Mouse (Mus musculus) frontal cortex, postnatal 14 days (tissue): ENCODE data around the gene Gpr156.

ENCODE experiments used
- DNase-seq, 2 experiments: peaks; one replicate each; pipeline ENCODE4 v3.0.0; 2022; ENCODE audit warnings: low spot score in 2 of 2

Gpr156 gene

GRCm38 (mm10) chr16:37916138-37916817 lies at the start of gene Gpr156:
Gpr156 (plus strand) TSS chr16:37916496.
- peak in 1 of 2 experiments; percentile 36 for DNase-seq

GRCm38 (mm10) chr16:37867791-37868505 lies 48.3 kb upstream of the Gpr156 start, which contains the start of gene Lrrc58:
Lrrc58 (plus strand) TSS chr16:37868389.
- peak; percentile 69 to 80 for DNase-seq

DNA sequence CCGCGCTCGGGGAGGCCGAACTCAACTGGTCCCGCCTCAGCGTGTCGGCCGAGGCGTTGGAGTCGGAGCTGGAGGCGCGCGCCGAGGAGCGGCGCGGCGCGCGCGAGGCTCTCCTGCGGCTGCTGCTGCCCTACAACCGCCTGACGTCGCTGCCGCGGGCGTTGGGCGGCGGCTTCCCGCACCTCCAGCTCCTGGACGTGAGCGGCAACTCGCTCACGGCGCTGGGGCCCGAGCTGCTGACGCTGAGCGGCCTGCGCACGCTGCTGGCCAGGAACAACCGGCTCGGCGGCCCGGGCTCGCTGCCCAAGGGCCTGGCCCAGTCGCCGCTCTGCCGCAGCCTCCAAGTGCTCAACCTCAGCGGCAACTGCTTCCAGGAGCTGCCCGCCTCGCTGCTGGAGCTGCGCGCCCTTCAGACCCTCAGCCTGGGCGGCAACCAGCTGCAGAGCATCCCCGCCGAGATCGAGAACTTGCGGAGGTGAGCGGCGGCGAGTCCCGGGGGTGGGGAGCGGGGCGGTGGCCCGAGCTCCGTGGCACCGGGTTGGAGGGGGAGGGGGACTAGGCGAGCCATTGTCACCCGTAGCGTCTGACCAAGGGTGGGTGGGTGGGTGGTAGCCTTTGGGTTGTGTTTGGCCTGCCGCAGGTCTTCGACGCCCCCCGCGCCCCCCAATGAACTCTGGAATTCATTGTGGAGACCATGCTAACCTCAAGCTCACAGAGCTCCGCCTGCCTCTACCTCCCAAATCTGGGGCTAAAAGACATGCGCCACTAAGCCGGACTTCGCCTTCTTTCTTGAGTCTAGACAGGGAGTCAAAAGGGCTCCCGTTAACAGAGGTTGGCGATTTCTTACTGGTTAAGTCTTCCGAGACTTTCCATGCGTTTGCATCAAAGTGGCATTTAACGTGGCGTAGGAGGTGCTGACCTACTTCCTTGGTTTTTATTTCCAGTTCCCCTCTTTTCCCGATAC lies 47.5 kb upstream of the Gpr156 start:
- peak in 1 of 2 experiments; percentile 22 for DNase-seq

GRCm38 (mm10) chr16:37869470-37870231 lies 46.6 kb upstream of the Gpr156 start:
- no peak for DNase-seq

DNA sequence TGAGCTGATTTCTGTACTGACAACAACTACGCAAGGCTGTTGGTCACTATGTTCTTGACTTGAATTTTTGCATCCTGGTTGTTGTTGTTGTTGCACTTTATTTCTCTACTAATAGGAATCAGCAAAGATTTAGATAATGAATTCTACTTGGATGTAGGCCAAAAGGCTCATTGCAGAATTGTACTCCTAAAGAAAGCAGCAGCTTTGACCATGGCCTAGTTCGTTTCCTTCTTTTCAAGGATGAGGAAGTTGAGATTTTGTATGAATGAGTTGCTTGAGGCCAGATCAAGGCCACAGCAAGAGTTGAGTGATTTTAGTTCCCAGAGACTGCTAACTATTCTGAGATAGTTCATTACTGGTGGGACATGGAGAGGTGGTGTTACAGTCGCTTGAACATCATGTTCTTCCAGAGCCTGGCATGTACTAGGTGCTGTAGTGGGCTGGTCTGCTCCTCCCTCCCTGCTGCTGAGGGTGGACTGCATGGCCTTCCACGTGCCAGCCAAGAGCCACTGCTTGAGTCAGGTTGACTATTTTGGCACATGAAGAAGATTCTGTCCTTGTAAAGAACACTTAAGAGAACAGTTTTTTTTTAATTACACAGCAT lies 45.1 kb upstream of the Gpr156 start:
- peak in 1 of 2 experiments; percentile 25 for DNase-seq

DNA sequence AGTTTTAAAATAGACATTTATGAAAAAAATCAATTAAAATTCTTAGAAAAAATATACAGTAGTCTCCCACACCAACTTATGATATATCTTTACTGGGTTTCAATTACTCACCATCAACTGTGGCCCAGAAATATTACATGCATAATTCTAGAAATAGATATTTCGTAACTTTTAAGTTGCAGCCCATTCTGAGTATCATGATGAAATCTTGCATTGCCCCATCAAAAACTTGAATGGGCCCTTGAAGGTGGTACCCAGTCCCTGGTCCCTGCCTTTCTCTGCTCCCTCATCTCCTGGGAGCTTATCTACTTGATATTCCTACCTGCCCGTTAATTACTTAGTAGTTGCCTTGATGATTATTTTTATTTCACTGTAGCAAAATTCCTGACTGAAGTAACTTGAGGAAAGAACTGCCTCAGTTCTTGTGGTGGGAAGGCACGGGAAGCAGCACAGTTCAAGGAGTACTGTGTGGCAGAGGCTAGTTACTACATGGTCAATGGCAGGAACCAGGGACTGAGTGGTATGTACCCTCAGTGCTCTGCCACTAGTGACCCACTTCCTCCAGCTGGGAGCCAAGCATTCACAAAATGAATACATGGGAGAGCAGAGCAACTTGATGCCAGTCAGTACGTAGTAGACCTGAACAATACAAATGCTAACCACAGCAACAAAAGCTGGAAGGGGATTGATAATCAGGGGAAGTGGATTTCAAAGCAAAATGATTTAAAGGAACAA lies 41.6 kb upstream of the Gpr156 start:
- DNase-seq, result no peak

GRCm38 (mm10) chr16:37877406-37877805 lies 38.9 kb upstream of the Gpr156 start:
- DNase-seq, result no peak

DNA sequence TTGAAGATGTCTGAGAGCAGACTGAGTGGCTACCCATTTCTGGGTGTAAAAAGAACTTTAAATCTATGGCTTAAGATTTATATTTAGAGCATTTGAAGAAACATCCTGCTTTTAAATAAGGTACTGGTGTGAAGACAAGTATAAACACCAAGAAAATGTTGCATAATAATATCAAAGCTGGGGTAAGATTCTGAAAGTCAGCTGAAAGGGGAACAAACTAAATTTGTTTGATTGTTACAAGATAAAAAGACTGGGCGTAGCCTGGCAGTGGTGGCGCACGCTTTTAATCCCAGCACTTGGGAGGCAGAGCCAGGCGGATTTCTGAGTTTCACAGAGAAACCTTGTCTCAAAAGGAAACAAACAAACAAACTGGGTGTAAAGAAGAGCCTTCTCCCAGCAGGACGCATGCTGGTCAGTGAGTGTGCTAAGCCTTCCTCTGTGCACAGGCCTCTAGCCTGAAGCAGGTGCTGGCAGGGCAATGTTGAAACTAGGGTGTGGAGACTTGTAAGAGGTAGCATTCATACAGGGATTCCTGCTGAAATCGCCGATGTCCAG lies 37.3 kb upstream of the Gpr156 start:
- DNase-seq, result no peak

DNA sequence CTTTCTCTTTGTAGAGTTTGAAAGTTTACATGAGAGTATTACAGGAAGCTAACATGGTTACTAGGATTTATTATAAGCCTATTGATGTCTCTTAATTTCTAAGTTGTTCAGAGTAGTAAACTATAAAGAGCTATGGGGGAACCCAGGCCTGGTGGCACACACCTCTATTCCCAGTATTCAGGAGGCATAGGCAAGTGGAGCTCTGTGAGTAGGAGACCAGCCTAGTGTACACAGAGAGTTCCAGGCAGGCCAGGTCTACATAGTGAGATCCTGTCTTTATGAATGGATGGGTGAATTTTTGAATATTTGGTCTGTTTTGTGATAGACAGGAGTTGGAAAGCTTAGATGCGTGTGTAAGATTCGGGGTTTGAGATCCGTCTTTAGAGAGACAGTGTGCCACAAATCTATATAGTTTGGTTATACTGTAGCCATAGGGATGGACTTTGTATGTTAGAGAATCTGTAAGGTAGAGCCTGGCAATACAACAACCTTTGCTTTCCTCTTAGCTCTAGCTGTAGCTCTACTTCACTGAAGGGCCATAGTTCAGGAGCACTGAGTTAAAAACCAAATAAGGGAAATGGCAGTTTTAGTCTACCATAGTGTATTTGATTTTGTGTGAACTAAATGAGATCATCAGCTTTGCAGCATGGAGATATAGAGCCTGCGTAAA lies 36.4 kb upstream of the Gpr156 start:
- DNase-seq, result no peak

GRCm38 (mm10) chr16:37881168-37881567 lies 35.1 kb upstream of the Gpr156 start:
- no peak for DNase-seq

- no peak for DNase-seq
Observed at GRCm38 (mm10) chr16:37888986-37889385, 27.3 kb upstream of the Gpr156 start.

GRCm38 (mm10) chr16:37892667-37893066 lies 23.6 kb upstream of the Gpr156 start:
- no peak for DNase-seq

- no peak for DNase-seq
Observed at GRCm38 (mm10) chr16:37893381-37893780, 22.9 kb upstream of the Gpr156 start.

DNA sequence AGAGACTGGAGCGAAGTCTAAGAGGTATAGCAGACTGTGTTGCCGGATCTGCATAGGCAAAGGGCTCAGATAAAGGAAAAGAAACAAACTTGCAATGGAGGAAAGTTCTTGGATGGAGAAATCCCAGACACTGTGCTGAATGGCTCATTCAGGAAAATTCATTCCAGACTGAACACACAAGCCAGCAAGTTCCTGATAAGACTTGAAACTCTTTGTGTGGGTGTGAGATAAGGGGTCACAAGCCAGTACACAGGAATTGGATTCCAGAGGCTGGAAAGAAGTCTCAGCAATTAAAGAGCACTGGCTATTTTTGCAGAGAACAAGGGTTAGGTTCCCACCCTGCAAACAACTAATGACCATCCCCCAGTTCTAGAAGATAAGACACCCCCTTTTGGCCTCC lies 22.4 kb upstream of the Gpr156 start:
- no peak for DNase-seq

DNA sequence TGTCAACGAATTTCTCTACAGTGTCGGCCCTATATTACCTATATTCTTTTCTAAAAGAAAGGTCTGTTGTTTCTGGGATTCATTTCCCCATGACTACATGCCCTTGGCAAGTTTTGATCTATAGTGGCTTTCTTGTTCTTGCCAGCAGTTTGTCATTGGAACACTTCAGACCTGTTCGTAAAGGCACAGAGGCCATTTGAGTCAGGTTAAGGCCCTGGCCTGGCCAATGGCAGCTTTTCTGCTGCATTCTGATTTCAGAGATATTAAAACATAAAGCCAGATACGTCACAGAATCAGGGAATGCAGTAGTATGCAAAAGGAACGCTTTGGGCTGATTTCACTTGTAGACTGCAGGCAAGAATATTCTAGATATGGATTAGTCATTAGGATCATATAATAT lies 17.5 kb upstream of the Gpr156 start:
- DNase-seq, result no peak

DNA sequence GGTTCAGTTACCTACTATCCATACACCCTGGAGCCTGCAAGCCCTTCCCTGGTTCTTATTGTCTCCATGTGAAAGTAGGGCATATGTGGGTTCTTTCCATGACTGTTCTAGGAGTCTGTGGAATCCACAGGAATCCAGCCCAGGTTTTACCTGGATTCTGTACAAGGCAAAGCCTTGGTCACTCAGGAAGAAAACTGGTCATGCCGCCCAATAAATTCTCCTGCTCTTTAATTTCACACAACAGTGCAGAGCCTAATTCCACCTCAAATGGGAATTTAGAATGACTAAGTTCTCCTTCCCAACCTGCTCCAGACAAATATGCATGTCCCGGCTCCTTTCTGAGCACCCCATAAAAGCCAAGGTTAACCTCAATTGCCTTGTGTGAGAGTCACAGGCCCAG lies 16.9 kb upstream of the Gpr156 start:
- no peak for DNase-seq

DNA sequence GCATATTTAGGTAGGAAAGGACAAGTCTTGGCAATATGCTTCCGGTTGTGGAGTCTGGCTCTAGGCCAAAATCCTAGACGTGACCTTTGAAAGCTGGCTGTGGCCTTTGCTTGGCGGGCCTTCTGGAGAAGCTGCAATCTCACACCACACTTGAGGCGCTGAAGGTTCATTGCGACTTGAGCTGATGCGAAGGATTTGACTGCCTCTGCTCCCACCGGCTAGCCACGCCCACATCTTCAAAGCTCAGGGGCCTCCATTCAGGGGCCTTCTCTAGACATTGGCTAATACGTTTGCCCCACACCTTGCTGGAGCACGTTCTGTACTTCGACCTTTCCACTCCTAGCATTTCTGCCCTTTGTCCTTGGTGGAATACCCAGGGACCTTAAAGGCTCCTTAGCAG lies 15.0 kb upstream of the Gpr156 start:
- DNase-seq, result no peak

DNA sequence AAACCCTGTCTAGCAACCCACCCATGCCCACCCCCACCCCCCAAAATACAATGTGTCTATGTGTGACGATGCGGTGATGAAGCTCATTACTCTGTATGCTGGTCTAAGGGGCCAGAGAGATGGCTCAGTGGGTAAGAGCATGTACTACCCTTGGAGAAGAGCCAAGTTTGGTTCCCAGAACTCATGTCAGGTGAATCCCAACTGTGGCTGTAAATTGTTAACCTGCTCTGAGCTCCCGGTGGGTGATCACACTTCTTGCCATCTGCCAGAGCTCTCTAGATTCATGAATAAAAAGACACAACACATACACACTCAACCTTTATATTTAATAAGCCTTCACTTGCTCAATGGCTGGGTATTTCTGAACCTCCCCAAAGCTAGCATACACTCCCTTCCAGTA lies 9.8 kb upstream of the Gpr156 start:
- DNase-seq, result no peak

DNA sequence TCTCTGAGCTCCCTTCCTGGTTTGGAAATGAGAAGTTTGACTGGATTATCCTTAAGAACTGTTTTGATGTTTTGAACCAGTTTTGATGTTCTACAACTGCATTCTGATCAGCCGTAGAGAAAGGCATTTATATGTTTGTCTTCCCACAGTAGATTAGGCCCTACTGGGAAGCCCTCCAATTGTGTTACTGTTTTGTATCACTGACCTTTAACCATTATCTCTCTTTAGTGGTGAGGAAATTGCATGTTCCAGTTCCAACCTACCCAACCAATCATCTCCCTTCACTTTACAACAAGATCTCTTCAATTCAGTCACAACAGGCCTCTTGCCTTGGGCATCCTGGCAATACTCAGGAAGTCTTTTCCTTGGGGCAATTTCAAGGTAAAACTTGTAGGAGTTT lies 5.2 kb upstream of the Gpr156 start:
- DNase-seq, result no peak
